Mouse (Mus musculus): ENCODE results near the gene Slc4a10. TPM values are rescaled to one million over a fixed set of nuclear protein-coding genes. Genes with fewer than 3 reads are reported as not detected.
A peak's percentile ranks its signal among the peaks of the same experiment; 100 is the strongest.

Gene Slc4a10
- polyA plus RNA-seq, 1 experiment = not detected

DNA sequence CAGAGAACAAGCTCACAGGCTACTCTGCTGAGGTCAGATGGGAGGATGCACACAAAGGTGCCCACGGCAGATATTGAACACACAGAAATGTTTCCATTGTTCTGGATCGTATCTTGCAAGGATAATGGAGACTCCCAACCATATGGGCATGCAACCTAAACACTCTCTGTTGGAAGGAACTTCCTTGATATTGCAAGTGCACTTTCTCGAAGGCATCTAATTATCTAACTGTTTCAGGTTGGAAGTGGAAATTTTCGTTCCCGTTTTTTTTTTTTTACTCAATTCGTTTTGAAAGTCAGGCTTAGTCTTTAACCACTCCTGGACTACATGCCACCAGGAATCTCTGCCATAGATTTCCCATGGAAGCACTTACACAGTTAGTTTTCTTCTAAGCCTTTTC is 314.6 kb downstream of the Slc4a10 start:
- no peak for TF ChIP-seq POLR2A (IDR thresholded peaks at IDR 0.05; ENCODE audit: borderline replicate concordance, extremely low read depth, low read depth, low read length)
- TF ChIP-seq CTCF (IDR thresholded peaks at IDR 0.05; ENCODE audit: insufficient read depth, low read length) = no peak
- Histone ChIP-seq H3K4me3 (replicated peaks; ENCODE audit: extremely low read depth, low read depth, low read length) (no peak overlapping the region), H3K4me1 (ENCODE audit: control insufficient read depth, insufficient read depth, low read length) (no peaks in the 10 kb centered on the region)
- no peak for DNase-seq
- WGBS = 79% methylated on average over 6 of the region's 6 CpGs

- DNase-seq = no peak
- no peak for TF ChIP-seq CTCF (IDR thresholded peaks at IDR 0.05; ENCODE audit: insufficient read depth, low read length)
- no peak for TF ChIP-seq POLR2A (IDR thresholded peaks at IDR 0.05; ENCODE audit: borderline replicate concordance, extremely low read depth, low read depth, low read length)
- Histone ChIP-seq H3K4me1 (ENCODE audit: control insufficient read depth, insufficient read depth, low read length) (no peaks in the 10 kb centered on the region), H3K4me3 (replicated peaks; ENCODE audit: extremely low read depth, low read depth, low read length) (no peak overlapping the region)
- 50% methylated on average over 3 of the region's 3 CpGs for WGBS
Measured at GRCm38 (mm10) chr2:62361514-62361913, 315.3 kb downstream of the Slc4a10 start.

- DNase-seq = peak; percentile 13
- WGBS = 77% methylated on average over 9 of the region's 9 CpGs
- TF ChIP-seq CTCF (IDR thresholded peaks at IDR 0.05; ENCODE audit: insufficient read depth, low read length) (no peak), POLR2A (IDR thresholded peaks at IDR 0.05; ENCODE audit: borderline replicate concordance, extremely low read depth, low read depth, low read length) (no peak)
- no peak overlapping the region for H3K4me3 ChIP-seq (replicated peaks; ENCODE audit: extremely low read depth, low read depth, low read length)
- H3K4me1 ChIP-seq (ENCODE audit: control insufficient read depth, insufficient read depth, low read length) = no peaks in the 10 kb centered on the region
Measured at GRCm38 (mm10) chr2:62362211-62362610, 315.9 kb downstream of the Slc4a10 start.

- Histone ChIP-seq H3K4me3 (replicated peaks; ENCODE audit: extremely low read depth, low read depth, low read length) (no peak overlapping the region), H3K4me1 (ENCODE audit: control insufficient read depth, insufficient read depth, low read length) (no peaks in the 10 kb centered on the region)
- WGBS = 63% methylated on average over 4 of the region's 4 CpGs
- DNase-seq = no peak
- TF ChIP-seq CTCF (IDR thresholded peaks at IDR 0.05; ENCODE audit: insufficient read depth, low read length) = no peak
- TF ChIP-seq POLR2A (IDR thresholded peaks at IDR 0.05; ENCODE audit: borderline replicate concordance, extremely low read depth, low read depth, low read length) = no peak
Measured at GRCm38 (mm10) chr2:62363606-62364005, 317.3 kb downstream of the Slc4a10 start.

DNA sequence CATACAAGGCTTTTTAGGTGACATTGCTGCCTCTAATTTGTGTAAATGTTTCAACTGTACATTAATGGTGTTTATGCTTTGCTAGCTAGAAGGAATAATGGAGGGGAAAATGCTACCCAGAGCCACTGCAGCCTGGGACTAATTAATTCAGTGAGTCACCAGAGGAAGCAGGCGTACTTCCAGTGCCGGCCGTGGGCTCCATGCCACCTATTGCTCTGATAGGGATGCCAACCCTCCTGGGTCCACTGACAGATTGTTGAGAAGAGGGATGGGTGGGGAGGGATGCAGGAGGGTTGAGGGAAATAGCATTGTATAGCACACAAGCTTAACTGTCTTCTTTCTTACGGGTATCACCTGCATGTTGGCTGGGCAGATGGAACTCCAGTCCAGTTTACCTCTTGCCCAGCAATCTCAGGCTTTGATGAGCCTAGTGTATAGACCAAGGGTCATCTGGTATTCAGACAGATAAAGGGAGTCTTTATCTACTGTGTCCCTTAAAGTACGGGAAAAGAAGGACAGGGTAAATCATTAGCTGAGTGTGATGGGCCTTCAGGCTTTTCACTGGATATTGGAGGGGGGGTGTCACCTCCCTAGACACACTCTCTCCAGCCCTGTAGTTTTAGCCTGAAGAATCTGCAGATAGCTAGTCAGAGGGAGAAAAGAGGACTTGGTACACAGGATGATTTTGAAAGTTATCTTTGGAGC is 322.2 kb downstream of the Slc4a10 start:
- Histone ChIP-seq H3K4me3 (replicated peaks; ENCODE audit: extremely low read depth, low read depth, low read length) (no peak overlapping the region), H3K4me1 (ENCODE audit: control insufficient read depth, insufficient read depth, low read length) (no peaks in the 10 kb centered on the region)
- DNase-seq = no peak
- 57% methylated on average over 5 of the region's 5 CpGs for WGBS
- TF ChIP-seq POLR2A (IDR thresholded peaks at IDR 0.05; ENCODE audit: borderline replicate concordance, extremely low read depth, low read depth, low read length) = no peak
- TF ChIP-seq CTCF (IDR thresholded peaks at IDR 0.05; ENCODE audit: insufficient read depth, low read length) = no peak

GRCm38 (mm10) chr2:62370048-62370447 is 323.8 kb downstream of the Slc4a10 start:
- Histone ChIP-seq H3K4me1 (ENCODE audit: control insufficient read depth, insufficient read depth, low read length) (no peaks in the 10 kb centered on the region), H3K4me3 (replicated peaks; ENCODE audit: extremely low read depth, low read depth, low read length) (no peak overlapping the region)
- DNase-seq = no peak
- 47% methylated on average over 2 of the region's 2 CpGs for WGBS
- TF ChIP-seq CTCF (IDR thresholded peaks at IDR 0.05; ENCODE audit: insufficient read depth, low read length) (no peak), POLR2A (IDR thresholded peaks at IDR 0.05; ENCODE audit: borderline replicate concordance, extremely low read depth, low read depth, low read length) (no peak)

DNA sequence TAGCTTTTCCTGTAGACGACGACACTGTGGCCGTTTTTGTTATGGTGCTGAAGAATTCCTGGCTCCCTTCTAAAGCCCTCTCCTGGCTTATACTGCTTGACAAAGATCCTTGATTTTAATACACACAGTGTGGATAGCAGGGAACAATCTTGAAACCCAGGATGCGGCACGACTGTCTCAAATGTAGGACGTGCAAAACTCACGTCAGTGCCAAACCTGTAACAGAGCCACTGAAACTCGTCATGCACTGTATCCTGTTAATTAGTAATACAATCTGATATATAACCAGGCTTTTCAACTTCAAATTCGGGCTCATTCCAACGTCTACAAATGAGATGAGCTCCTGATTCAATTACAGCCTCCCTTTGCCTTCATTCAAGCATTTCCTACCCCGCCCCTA is 327.4 kb downstream of the Slc4a10 start:
- TF ChIP-seq CTCF (IDR thresholded peaks at IDR 0.05; ENCODE audit: insufficient read depth, low read length) (no peak), POLR2A (IDR thresholded peaks at IDR 0.05; ENCODE audit: borderline replicate concordance, extremely low read depth, low read depth, low read length) (no peak)
- Histone ChIP-seq H3K4me1 (ENCODE audit: control insufficient read depth, insufficient read depth, low read length) (no peaks in the 10 kb centered on the region), H3K4me3 (replicated peaks; ENCODE audit: extremely low read depth, low read depth, low read length) (no peak overlapping the region)
- WGBS = 80% methylated on average over 11 of the region's 11 CpGs
- DNase-seq = no peak

Other genes with a start within 250 kb of the Slc4a10 start
- 0.07 and 0.09 TPM in 2 replicates for gene Tbr1, start 243.5 kb upstream of the Slc4a10 start, polyA plus RNA-seq (2012; rRNA removed)

Measured in lung, adult 2 months (tissue).